Mouse (Mus musculus) frontal cortex, postnatal 14 days (tissue): ENCODE results near the gene Rhoa.
"Not testable (repeated sequence)": the region's sequence is repeated elsewhere in the genome, so short reads cannot be mapped to it uniquely, and the experiment has no call there.

ENCODE experiments used
- DNase-seq, 2 experiments: peaks; one replicate each; pipeline ENCODE4 v3.0.0; 2022; ENCODE audit warnings: low spot score in 2 of 2

Gene Rhoa

DNA sequence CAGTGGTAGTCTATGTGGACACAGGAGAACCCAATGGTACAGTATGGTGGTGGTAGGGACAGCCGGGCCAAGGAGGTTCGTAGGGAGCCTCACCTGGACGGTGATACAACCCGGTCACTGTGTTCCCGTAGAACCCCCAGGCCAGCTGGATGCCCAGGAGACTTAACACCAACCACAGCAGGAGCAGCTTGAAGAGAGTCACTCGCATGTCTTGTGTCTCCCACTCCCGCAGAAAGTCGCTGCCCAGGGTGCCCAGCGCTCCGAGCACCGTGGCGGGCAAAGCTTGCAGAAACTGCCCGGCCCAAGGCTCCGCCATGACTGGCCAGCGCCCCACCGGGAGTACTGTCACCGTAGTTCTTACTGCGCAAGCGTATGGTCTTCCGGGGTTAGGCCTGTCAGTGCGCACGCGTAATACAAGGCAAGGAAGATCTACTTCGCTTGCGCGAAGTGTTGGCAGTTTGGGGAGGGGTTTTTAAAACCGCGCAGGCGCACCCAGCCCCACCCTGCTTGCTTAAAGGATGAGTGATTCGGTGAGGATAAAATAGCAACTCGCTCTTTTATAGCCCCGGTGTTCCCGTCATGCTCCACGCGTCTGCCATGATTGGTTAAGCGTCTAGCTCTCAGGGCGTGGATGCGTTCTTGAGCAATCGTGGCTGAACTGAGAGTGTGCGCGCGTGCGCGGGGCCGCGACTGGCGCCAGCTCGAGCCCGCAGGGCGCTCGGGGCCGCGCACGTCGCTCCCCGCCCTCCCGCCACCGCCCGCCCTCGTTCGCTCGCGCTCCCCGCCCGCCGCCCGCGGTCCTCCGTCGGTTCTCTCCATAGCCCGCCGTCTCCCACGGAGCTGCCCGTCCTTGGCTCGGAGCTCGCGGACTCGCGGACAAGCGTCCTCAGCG is at the start of gene Rhoa, which contains the start of gene Tcta:
TSS of gene Rhoa (plus strand) at position 501 of the 892 bp plus-strand sequence.
TSS of gene Tcta (minus strand) at position 532 of the 892 bp plus-strand sequence.
- peak; percentile 98 to 100 for DNase-seq

DNA sequence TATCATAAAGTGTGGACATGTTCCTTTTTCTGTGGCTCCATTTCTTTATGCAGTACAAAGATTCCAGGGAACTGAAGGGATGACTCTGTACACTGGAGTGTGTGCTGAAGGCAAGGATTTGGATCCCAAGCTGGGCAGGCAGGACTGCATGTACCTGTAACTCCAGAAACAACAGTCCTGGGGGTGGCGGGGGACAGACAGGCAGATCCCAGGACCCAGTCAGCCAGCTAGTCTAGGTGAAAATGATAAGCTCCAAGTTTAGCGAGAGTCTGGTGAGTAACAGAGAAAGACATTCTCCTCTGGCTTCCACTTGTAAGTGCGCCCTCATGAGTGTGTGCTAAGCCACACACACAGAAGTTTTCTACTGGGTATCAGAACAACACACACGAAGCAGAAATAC is 45.4 kb upstream of the Rhoa start:
- DNase-seq = no peak

- no peak for DNase-seq
Observed at GRCm38 (mm10) chr9:108261865-108262264, 44.1 kb upstream of the Rhoa start.

GRCm38 (mm10) chr9:108262494-108263049 is 43.4 kb upstream of the Rhoa start:
- no peak for DNase-seq

DNA sequence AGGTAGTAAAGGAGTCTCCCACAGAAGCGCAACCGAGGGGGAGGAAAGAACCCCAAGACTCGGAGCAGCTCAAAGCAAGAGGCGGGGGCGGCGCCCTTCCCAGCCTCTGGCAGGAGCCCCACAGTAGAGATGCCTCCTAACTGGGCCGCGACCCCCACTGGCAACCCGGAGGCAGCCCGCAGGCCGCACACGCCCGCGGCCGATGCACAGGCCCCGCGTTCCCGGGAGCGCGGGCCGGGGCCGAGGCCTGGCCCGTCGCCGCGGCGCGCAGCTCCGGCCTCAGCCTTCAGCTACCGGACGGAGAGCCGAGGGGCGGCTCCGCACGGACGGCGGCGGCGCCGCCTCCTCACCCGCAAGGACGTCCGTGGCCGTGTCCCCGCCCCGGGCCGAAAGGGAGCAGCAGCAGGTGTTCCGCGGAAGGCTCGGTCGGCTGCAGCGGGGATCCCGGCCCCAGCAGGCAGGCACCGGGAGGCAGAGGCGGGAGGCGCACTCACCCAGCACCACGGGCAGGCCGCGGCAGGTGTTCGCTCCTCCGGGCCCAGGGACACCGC is 42.7 kb upstream of the Rhoa start:
- peak; percentile 16 to 37 for DNase-seq

GRCm38 (mm10) chr9:108263690-108264190 is 42.2 kb upstream of the Rhoa start, which contains the start of gene Dag1:
TSS of gene Dag1 (minus strand) at chr9:108263958.
- DNase-seq = peak; percentile 95 to 98

GRCm38 (mm10) chr9:108264191-108264921 is 41.6 kb upstream of the Rhoa start:
- DNase-seq = no peak

DNA sequence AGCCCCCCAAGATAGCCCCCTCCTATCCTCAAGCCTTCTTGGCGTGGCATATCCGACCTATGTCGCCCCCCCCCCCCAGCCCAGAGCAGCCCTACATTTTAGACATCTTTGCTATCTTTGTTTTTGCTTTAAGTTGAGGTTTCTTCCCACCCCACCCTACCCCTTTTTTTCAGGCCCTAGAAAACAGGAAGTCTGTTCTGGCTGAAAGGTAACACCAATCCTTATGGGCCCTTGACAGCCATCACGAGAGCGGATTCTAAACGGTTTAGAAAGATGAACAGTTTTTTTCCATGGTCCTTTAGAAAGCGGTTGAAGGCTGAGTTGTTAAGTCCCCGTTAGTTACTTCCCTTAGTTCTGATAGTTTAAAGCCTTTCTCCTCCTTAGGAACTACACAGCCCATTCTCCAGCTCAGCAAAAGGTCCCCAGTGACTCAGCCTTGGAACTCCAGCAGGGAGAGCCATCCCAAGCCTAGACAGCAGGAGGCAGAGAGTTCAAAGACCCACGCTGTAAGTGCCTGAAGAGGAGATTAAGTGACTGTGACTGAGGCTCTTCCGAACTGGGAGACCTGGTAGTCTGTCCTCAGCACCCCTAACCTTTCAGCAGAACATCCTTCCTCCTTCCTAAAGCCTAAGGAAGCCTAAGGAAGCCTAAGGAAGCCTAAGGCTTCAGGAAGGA is 39.5 kb upstream of the Rhoa start:
- DNase-seq = no peak

DNA sequence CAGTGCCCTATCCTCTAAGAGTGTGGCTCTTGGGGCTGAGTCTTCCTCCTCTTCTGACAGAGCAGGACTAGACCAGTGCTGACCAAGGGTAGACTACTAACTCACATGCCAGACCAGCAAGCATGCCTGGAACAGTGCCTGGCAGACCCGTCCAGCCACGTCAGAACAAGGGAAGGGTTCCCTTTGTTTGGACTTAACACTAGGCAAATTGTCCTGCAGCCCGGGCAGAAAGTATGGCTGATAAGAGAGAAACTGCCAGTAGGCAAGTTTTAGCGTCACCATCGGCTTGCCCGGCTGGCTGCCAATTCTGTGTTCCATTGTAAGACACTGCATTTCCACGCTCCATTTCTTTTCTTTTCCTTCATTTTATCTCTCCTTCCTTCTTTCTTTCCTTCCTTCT is 38.2 kb upstream of the Rhoa start:
- DNase-seq = no peak

GRCm38 (mm10) chr9:108268701-108269100 is 37.2 kb upstream of the Rhoa start:
- not testable (repeated sequence) for DNase-seq

GRCm38 (mm10) chr9:108271941-108272340 is 34.0 kb upstream of the Rhoa start:
- no peak for DNase-seq

DNA sequence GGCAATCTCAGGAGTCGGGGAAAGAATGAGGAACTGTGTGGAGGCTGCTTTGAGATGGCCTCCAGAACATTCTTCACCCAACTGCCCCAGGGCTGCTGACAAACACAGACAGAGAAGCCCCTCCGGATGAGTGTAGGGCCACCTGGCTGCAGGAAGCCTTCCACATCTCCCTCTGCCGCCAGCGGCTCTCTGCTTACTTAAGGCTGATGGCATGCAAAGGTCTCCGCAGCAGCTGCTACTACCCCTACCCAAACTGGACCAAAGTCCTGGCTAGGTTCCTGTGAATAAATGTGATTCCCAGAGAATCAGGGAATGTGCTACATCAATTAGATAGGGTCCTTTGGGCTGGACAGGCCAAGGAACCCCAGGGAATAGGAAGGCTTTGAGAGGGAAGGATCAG is 33.2 kb upstream of the Rhoa start:
- DNase-seq = no peak

DNA sequence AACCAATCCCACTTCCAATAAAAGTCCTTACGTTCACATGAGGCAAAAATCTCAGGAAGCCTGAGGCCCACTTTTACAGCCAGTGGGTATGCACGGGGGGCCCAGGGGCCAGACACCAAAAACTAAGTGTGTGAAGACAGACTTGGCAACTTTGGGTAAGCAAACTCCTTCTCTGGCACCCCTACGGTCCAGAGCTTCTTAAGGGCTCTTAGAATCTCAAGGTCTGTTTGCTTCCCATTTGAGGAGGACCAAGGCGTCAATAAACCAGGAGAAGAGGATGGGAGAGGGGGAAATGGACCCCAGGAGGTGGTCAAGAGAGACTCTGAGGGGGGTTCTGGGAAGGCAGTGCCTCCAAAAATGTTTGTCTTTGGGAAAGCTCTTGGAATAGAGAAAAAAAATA is 32.4 kb upstream of the Rhoa start:
- DNase-seq = no peak

DNA sequence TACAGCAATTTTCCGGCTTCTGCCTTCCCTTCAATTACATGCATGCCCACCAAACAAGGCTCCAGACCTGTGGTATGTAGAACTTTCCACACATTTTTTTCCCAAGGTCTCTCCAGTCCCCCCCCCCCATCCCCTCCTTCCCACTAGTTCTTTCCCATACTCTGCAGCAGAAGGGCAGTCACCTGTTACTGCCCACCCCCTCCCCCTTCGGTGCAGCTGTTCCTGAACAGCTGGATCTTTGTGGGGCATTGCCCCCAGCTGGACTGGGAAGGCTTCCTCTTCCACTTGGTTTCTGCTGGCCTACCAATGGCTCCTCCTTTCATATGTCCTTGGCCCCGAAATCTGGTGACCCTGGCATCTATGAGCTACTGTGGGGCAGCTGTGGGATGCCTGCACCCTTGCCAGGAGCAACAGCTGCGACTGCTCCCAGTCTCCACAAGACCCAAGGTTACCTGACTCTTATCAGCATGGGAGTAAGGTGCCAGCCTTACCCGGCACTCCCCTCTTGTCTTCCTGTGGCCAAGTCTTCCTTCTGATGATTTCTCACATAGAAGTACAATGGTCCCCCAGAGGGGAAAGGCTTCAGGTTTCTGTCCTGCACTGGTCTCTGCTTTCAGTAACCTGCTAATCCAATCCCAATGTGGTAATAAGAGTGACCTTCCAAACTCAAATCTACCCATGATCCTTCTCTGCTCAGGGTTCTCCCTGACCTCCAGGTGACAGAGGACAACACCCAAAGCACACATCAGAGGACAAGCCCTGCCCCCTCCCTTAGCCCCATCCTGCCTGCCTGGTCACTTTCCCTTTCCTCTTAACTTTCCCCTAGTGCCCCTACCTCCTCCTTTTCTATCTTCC is 31.2 kb upstream of the Rhoa start:
- no peak for DNase-seq

- DNase-seq = no peak
Observed at GRCm38 (mm10) chr9:108275331-108275659, 30.6 kb upstream of the Rhoa start.

- no peak for DNase-seq
Observed at GRCm38 (mm10) chr9:108278697-108279450, 27.1 kb upstream of the Rhoa start.

- no peak for DNase-seq
Observed at GRCm38 (mm10) chr9:108280071-108280828, 25.7 kb upstream of the Rhoa start.

DNA sequence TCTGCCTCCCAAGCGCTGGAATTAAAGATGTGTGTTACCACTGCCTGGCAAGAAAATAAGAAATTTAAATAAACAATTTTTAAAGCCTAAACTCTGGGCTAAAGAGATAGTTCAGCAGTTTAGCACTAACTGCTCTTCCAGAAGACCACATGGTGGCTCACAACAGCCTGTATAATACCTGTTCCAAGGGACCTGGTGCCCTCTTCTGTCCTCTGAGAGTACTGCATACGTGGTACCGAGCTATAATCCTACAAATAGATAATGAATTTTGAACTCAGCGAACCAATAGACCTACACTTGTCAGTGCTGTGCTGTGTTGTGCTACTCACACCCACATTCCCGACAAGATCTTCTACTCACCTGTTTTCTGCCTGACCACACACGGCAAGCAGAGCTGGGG is 21.5 kb upstream of the Rhoa start:
- DNase-seq = peak in 1 of 2 experiments; percentile 57
